Mouse (Mus musculus) limb, embryonic 14.5 days (tissue): ENCODE results near the gene Commd4. TPM values are rescaled to one million over a fixed set of nuclear protein-coding genes. Genes with fewer than 3 reads are reported as not detected.

Experiments used
- ATAC-seq: fragments of 200-750 bp; cut with Nextera tagmentation; 2 replicates; pipeline ENCODE4 v1.8.0; 2017; ENCODE audit warnings: low read depth, moderate number of reproducible peaks, moderate TSS enrichment; ENCODE audit not compliant: low FRiP score
- DNase-seq: peaks from one replicate; pipeline ENCODE4 v3.0.0-alpha.2; 2015; ENCODE audit warnings: low spot score
- H3K27ac ChIP-seq: fragments of 300-500 bp; sonication (generic); replicated peaks from 2 replicates; pipeline ENCODE4 v1.5.1; 2014; ENCODE audit warnings: low read depth, mild to moderate bottlenecking, low read length, moderate library complexity, mixed read lengths
- H3K27me3 ChIP-seq: fragments of 300-500 bp; sonication (generic); 2 replicates; pipeline ENCODE4 v1.6.1; 2014; ENCODE audit warnings: low read length, mixed read lengths; ENCODE audit not compliant: control insufficient read depth, insufficient read depth
- H3K36me3 ChIP-seq: fragments of 300-500 bp; sonication (generic); 2 replicates; pipeline ENCODE4 v1.6.1; 2014; ENCODE audit warnings: mild to moderate bottlenecking, low read length, moderate library complexity, mixed read lengths; ENCODE audit not compliant: control insufficient read depth, insufficient read depth
- H3K4me1 ChIP-seq: fragments of 300-500 bp; sonication (generic); 2 replicates; pipeline ENCODE4 v1.6.1; 2014; ENCODE audit warnings: antibody characterized with exemption, low read length, mixed read lengths; ENCODE audit not compliant: control insufficient read depth, insufficient read depth
- H3K4me2 ChIP-seq: fragments of 300-500 bp; sonication (generic); replicated peaks from 2 replicates; pipeline ENCODE4 v1.6.1; 2014; ENCODE audit warnings: low read depth, mild to moderate bottlenecking, low read length, moderate library complexity; ENCODE audit not compliant: severe bottlenecking
- H3K4me3 ChIP-seq: fragments of 300-500 bp; sonication (generic); replicated peaks from 2 replicates; pipeline ENCODE4 v1.5.1; 2014; ENCODE audit warnings: low read length
- H3K9ac ChIP-seq: fragments of 300-500 bp; sonication (generic); 2 replicates; pipeline ENCODE4 v1.6.1; 2014; ENCODE audit warnings: mild to moderate bottlenecking, low read depth, low read length, moderate library complexity; ENCODE audit not compliant: severe bottlenecking
- H3K9me3 ChIP-seq: fragments of 300-500 bp; sonication (generic); 2 replicates; pipeline ENCODE4 v1.6.1; 2016; ENCODE audit warnings: low read length; ENCODE audit not compliant: control insufficient read depth
- POLR2A ChIP-seq: fragments of 200-500 bp; IDR thresholded peaks from 2 replicates; pipeline ENCODE4 v1.8.0; 2012; ENCODE audit warnings: inconsistent platforms, mild to moderate bottlenecking, moderate library complexity, borderline replicate concordance; ENCODE audit not compliant: insufficient read depth, insufficient read length; ENCODE audit errors: extremely low read depth
- WGBS: fragments of 180-500 bp; shearing (Covaris S2); extraction: QIAGEN DNeasy Blood & Tissue Kit; methylation state at CpG from one replicate; pipeline ENCODE4 v1.1.7; 2014; 5-methylcytosine and 5-hydroxymethylcytosine counted together
- polyA plus RNA-seq, 2 experiments: library from polyadenylated mRNA; depleted of rRNA in 1 of 2; stranded (reverse) in 1 of 2; unstranded in 1 of 2; fragments of >200 nt; fragmentation: Nextera tagmentation in 1 of 2; extraction: Ambion mirVana in 1 of 2; gene quantifications; 2 replicates each; pipeline versions ENCODE4 v1.2.1 to v1.2.3; 2012 to 2014

Gene Commd4
- polyA plus RNA-seq, 2 experiments = 93.2 to 125 TPM

- no peak for TF ChIP-seq POLR2A
- 87% methylated on average over 7 of the region's 8 CpGs for WGBS
- H3K9ac ChIP-seq = no peak overlapping the region
- H3K4me1 ChIP-seq = peaks cover 7% of the 10 kb centered on the region
- H3K4me3 ChIP-seq = no peak overlapping the region
- no peak overlapping the region for H3K27ac ChIP-seq
- DNase-seq (no peak), ATAC-seq (no peak)
- peaks cover 8% of the 10 kb centered on the region for H3K36me3 ChIP-seq
- H3K4me2 ChIP-seq = no peak overlapping the region
- no peaks in the 10 kb centered on the region for H3K27me3 ChIP-seq
- no peaks in the 10 kb centered on the region for H3K9me3 ChIP-seq
Measured at GRCm38 (mm10) chr9:57156823-57157222, 1.3 kb downstream of the Commd4 start.

DNA sequence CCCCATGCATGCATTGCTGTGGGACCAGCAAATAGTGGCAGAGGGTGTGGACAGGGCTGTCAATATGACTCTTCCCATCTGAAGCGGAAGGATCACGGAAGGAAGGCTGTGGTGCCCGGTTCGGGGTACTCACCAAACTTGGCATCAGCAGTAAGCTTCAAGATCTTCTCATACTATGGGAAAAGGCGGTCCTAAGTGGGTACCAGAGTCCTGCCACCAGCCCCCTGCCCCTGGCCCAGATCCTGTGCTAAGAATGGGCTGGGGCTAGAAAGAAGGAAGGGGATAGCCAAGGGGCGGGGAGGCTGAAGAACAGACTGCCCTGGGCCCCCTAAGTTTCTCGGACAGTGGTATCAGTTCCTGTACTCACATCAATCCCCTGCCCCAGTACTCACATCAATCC, 1.7 kb downstream of the Commd4 start:
- no peak overlapping the region for H3K4me3 ChIP-seq
- peaks cover 8% of the 10 kb centered on the region for H3K36me3 ChIP-seq
- H3K27ac ChIP-seq = no peak overlapping the region
- no peaks in the 10 kb centered on the region for H3K9me3 ChIP-seq
- no peaks in the 10 kb centered on the region for H3K27me3 ChIP-seq
- WGBS = 84% methylated on average over 7 of the region's 7 CpGs
- peaks cover 7% of the 10 kb centered on the region for H3K4me1 ChIP-seq
- H3K4me2 ChIP-seq = no peak overlapping the region
- H3K9ac ChIP-seq = no peak overlapping the region
- ATAC-seq (no peak), DNase-seq (no peak)
- no peak for TF ChIP-seq POLR2A

- ATAC-seq (no peak), DNase-seq (no peak)
- 33% methylated on average over 6 of the region's 6 CpGs for WGBS
Measured at GRCm38 (mm10) chr9:57152331-57152730, 5.8 kb downstream of the Commd4 start.

GRCm38 (mm10) chr9:57150192-57150591, 7.9 kb downstream of the Commd4 start:
- ATAC-seq = no peak
- H3K27me3 ChIP-seq = no peaks in the 10 kb centered on the region

More at GRCm38 (mm10) chr9:57152331-57152730, 5.8 kb downstream of the Commd4 start:
- H3K4me1 ChIP-seq = peaks cover 4% of the 10 kb centered on the region
- H3K4me2 ChIP-seq = no peak overlapping the region
- no peak overlapping the region for H3K9ac ChIP-seq
- H3K4me3 ChIP-seq = no peak overlapping the region
- peaks cover 8% of the 10 kb centered on the region for H3K36me3 ChIP-seq
- H3K27ac ChIP-seq = no peak overlapping the region
- TF ChIP-seq POLR2A = no peak
- no peaks in the 10 kb centered on the region for H3K9me3 ChIP-seq
- no peaks in the 10 kb centered on the region for H3K27me3 ChIP-seq

GRCm38 (mm10) chr9:57149021-57149420, 9.1 kb downstream of the Commd4 start:
- Histone ChIP-seq H3K27ac (no peak overlapping the region), H3K36me3 (0 out of 2 replicates have a peak, but pooled peaks cover 2% of the 10 kb centered on the region), H3K9ac (no peak overlapping the region), H3K4me1 (peaks cover 6% of the 10 kb centered on the region), H3K4me3 (no peak overlapping the region), H3K27me3 (no peaks in the 10 kb centered on the region), H3K9me3 (no peaks in the 10 kb centered on the region), H3K4me2 (peak overlapping the region; percentile 64; the same call in 1 of the 2 replicates)
- no peak for TF ChIP-seq POLR2A
- 67% methylated on average over 6 of the region's 6 CpGs for WGBS
- no peak for DNase-seq
- no peak for ATAC-seq

More at GRCm38 (mm10) chr9:57150192-57150591, 7.9 kb downstream of the Commd4 start:
- no peak overlapping the region for H3K27ac ChIP-seq
- H3K9me3 ChIP-seq = no peaks in the 10 kb centered on the region
- no peak for TF ChIP-seq POLR2A
- H3K9ac ChIP-seq = no peak overlapping the region
- DNase-seq = no peak
- H3K4me2 ChIP-seq = no peak overlapping the region
- WGBS = 82% methylated on average over 5 of the region's 5 CpGs
- H3K36me3 ChIP-seq = peaks cover 6% of the 10 kb centered on the region
- H3K4me1 ChIP-seq = peaks cover 6% of the 10 kb centered on the region
- no peak overlapping the region for H3K4me3 ChIP-seq
